Mouse (Mus musculus) liver, adult 2 months (tissue): ENCODE data around the gene Txnip. TPM values are rescaled to one million over a fixed set of nuclear protein-coding genes. Genes with fewer than 3 reads are reported as not detected.

Experiments
- DNase-seq: peaks from one replicate; pipeline ENCODE4 v3.0.0-alpha.2; 2011; ENCODE audit warnings: low read depth, low spot score; ENCODE audit errors: extremely low read depth
- H3K27ac ChIP-seq: fragments of 200-500 bp; replicated peaks from 2 replicates; pipeline ENCODE4 v1.5.1; 2012; ENCODE audit warnings: low read depth, mild to moderate bottlenecking, control low read depth, inconsistent platforms, low read length; ENCODE audit not compliant: insufficient read depth
- H3K27me3 ChIP-seq: fragments of 200-500 bp; 2 replicates; pipeline ENCODE4 v1.6.1; 2012; ENCODE audit warnings: mild to moderate bottlenecking, moderate library complexity, low read length, inconsistent platforms; ENCODE audit not compliant: control insufficient read depth, insufficient read depth
- H3K36me3 ChIP-seq: fragments of 200-500 bp; 2 replicates; pipeline ENCODE4 v1.6.1; 2012; ENCODE audit warnings: low read length, inconsistent platforms; ENCODE audit not compliant: control insufficient read depth, insufficient read depth
- H3K4me1 ChIP-seq: fragments of 200-500 bp; 2 replicates; pipeline ENCODE4 v1.6.1; 2011; ENCODE audit warnings: low read length; ENCODE audit not compliant: control insufficient read depth, insufficient read depth
- H3K4me3 ChIP-seq: fragments of 200-500 bp; 2 replicates; pipeline ENCODE4 v1.5.1; 2011; ENCODE audit warnings: low read depth, mild to moderate bottlenecking, control low read depth, low read length, moderate library complexity; ENCODE audit not compliant: insufficient read depth
- H3K79me2 ChIP-seq: fragments of 200-500 bp; 2 replicates; pipeline ENCODE4 v1.6.1; 2012; ENCODE audit warnings: inconsistent platforms, mild to moderate bottlenecking, low read length, moderate library complexity; ENCODE audit not compliant: control insufficient read depth, insufficient read depth
- H3K9ac ChIP-seq: fragments of 200-500 bp; 2 replicates; pipeline ENCODE4 v1.6.1; 2012; ENCODE audit warnings: low read depth, mild to moderate bottlenecking, control low read depth, inconsistent platforms, low read length
- CTCF ChIP-seq: fragments of 200-500 bp; IDR thresholded peaks from 2 replicates; pipeline ENCODE4 v1.5.1; 2011; ENCODE audit warnings: low read depth, low read length, control low read depth
- POLR2A ChIP-seq: fragments of 200-500 bp; IDR thresholded peaks from 2 replicates; pipeline ENCODE4 v1.6.1; 2011; ENCODE audit warnings: low read length, control low read depth; ENCODE audit not compliant: insufficient read depth; ENCODE audit errors: extremely low read depth
- WGBS: fragments of 180-500 bp; shearing (Covaris S2); methylation state at CpG from one replicate; pipeline ENCODE4 v1.1.7; 2018; 5-methylcytosine and 5-hydroxymethylcytosine counted together
- polyA plus RNA-seq: library from polyadenylated mRNA; depleted of rRNA; stranded (reverse); fragments of >200 nt; gene quantifications from 2 replicates; pipeline ENCODE4 v1.2.3, GENCODE M21; 2012
- total RNA-seq: library from RNA; depleted of rRNA; stranded (reverse); fragments of >200 nt; gene quantifications from 2 replicates; pipeline ENCODE4 v1.2.3, GENCODE M21; 2014

The Txnip gene
- total and polyA plus RNA-seq, 2 experiments = 74.3 to 159 TPM

GRCm38 (mm10) chr3:96581771-96582515, 24.2 kb downstream of the Txnip start:
- WGBS = 91% methylated on average over 16 of the region's 16 CpGs
- Histone ChIP-seq H3K27me3 (no peaks in the 10 kb centered on the region), H3K36me3 (no peaks in the 10 kb centered on the region), H3K9ac (no peak overlapping the region), H3K4me1 (peaks cover 6% of the 10 kb centered on the region; the same call in 1 of the 2 replicates), H3K79me2 (no peaks in the 10 kb centered on the region), H3K27ac (no peak overlapping the region), H3K4me3 (no peak overlapping the region)
- no peak for DNase-seq
- TF ChIP-seq CTCF (no peak), POLR2A (no peak)

DNA sequence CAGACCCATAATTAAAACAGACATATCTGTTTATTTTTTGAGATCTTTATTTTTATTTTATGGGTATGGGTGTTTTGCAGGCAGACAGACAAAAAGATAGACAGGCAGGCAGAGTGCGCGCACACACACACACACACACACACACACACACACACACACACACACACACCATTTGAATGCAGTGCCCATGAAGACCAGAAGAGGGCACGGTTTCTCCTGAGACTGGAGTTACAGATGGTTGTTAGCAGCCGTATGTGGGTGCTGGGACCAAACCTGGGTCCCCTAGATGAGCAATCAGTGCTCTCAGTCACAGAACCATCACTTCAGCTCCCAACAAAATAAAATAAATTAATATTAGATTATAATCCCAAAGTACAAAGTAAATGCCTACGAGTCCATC, 25.6 kb downstream of the Txnip start:
- no peak for DNase-seq
- Histone ChIP-seq H3K9ac (no peak overlapping the region), H3K27ac (no peak overlapping the region), H3K4me1 (0 out of 2 replicates have a peak, but pooled peaks cover 2% of the 10 kb centered on the region), H3K27me3 (no peaks in the 10 kb centered on the region), H3K4me3 (no peak overlapping the region), H3K36me3 (no peaks in the 10 kb centered on the region), H3K79me2 (no peaks in the 10 kb centered on the region)
- WGBS = 91% methylated on average over 5 of the region's 5 CpGs
- TF ChIP-seq POLR2A = no peak
- TF ChIP-seq CTCF = no peak

DNA sequence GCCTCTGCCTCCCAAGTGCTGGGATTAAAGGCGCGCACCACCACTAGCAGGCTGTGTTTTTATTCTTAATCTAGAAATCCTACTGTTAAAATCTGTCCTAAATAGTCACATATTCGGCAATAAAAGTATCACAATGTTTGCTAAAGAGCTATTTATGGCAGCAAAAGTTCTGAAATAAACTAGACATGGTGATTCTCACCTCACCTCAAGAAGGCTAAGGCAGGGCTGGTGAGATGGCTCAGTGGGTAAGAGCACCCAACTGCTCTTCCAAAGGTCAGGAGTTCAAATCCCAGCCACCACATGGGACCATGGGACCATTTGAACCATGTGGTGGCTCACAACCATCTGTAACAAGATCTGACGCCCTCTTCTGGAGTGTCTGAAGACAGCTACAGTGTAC, 32.9 kb downstream of the Txnip start:
- Histone ChIP-seq H3K36me3 (no peaks in the 10 kb centered on the region), H3K4me3 (no peak overlapping the region), H3K79me2 (no peaks in the 10 kb centered on the region; the same call in 1 of the 2 replicates), H3K27me3 (no peaks in the 10 kb centered on the region), H3K4me1 (0 out of 2 replicates have a peak, but pooled peaks cover 1% of the 10 kb centered on the region), H3K27ac (no peak overlapping the region), H3K9ac (no peak overlapping the region)
- DNase-seq = no peak
- TF ChIP-seq CTCF (no peak), POLR2A (no peak)
- WGBS = 88% methylated on average over 4 of the region's 4 CpGs

DNA sequence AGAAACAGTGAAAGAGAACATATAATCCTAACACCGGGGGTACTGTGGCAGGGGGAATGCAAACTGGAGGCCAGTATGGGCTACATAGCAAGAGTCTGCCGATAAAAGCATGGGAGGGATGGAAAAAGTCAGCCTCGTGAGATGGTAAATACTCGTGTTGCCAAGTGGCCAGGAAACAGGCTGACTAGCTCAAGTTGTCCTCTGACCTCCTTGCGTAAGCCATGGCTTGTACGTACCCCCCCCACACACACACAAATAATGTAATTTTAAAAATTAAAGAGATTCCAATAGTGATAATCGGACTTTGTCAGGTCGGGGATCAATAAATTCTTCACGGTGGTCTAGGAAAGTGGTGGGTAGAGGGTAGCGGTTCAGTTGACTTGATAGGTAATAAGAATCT, 35.6 kb downstream of the Txnip start:
- Histone ChIP-seq H3K36me3 (no peaks in the 10 kb centered on the region), H3K4me3 (peak overlapping the region; percentile 59), H3K27ac (peak overlapping the region; percentile 89), H3K9ac (peak overlapping the region; percentile 57), H3K4me1 (0 out of 2 replicates have a peak, but pooled peaks cover 1% of the 10 kb centered on the region), H3K79me2 (no peaks in the 10 kb centered on the region; the same call in 1 of the 2 replicates), H3K27me3 (no peaks in the 10 kb centered on the region; the same call in 1 of the 2 replicates)
- TF ChIP-seq POLR2A (no peak), CTCF (no peak)
- DNase-seq = peak; percentile 95
- 1% methylated on average over 10 of the region's 10 CpGs for WGBS

- H3K27me3 ChIP-seq = no peaks in the 10 kb centered on the region; the same call in 1 of the 2 replicates
- WGBS = under 1% methylated on average over 38 of the region's 38 CpGs
- 0 out of 2 replicates have a peak, but pooled peaks cover 1% of the 10 kb centered on the region for H3K4me1 ChIP-seq
- H3K4me3 ChIP-seq = peak within 1 kb of the TSS; percentile 59
- H3K27ac ChIP-seq = peak within 1 kb of the TSS; percentile 89
- no peaks in the 10 kb centered on the region; the same call in 1 of the 2 replicates for H3K79me2 ChIP-seq
- peak; percentile 94 for DNase-seq
- peak within 1 kb of the TSS; percentile 57 for H3K9ac ChIP-seq
- TF ChIP-seq CTCF (peak; percentile 28; the same call in 1 of the 2 replicates), POLR2A (peak; percentile 58)
- H3K36me3 ChIP-seq = no peaks in the 10 kb centered on the region
Measured at GRCm38 (mm10) chr3:96593790-96594560, 36.2 kb downstream of the Txnip start, which contains the start of gene Polr3gl. Gene Polr3gl (minus strand): TSS chr3:96594181.
